Mouse (Mus musculus) C2C12 (cell line): ENCODE results near the gene Gprin1. TPM values are rescaled to one million over a fixed set of nuclear protein-coding genes. Genes with fewer than 3 reads are reported as not detected.

ENCODE experiments used
- H3K27me3 ChIP-seq: one replicate; pipeline ENCODE4 v1.6.1; 2011; ENCODE audit not compliant: control insufficient read depth, insufficient read depth, insufficient read length
- H3K36me3 ChIP-seq: one replicate; pipeline ENCODE4 v1.6.1; 2011; ENCODE audit not compliant: control insufficient read depth, insufficient read depth
- H3K4me3 ChIP-seq: one replicate; pipeline ENCODE4 v1.5.1; 2011; ENCODE audit warnings: mild to moderate bottlenecking, control low read depth; ENCODE audit not compliant: poor library complexity, insufficient read depth, severe bottlenecking
- H3K79me2 ChIP-seq: one replicate; pipeline ENCODE4 v1.6.1; 2011; ENCODE audit not compliant: control insufficient read depth, insufficient read depth
- H3K79me3 ChIP-seq: one replicate; pipeline ENCODE4 v1.6.1; 2011; ENCODE audit warnings: low read depth, control low read depth
- H3ac ChIP-seq: one replicate; pipeline ENCODE3; 2011; ENCODE audit warnings: low read depth; ENCODE audit not compliant: control insufficient read depth, insufficient read length
- CEBPB ChIP-seq: IDR thresholded peaks from one replicate; pipeline ENCODE4 v1.6.1; 2011; ENCODE audit warnings: low read depth, mild to moderate bottlenecking, control low read depth, moderate library complexity
- CTCF ChIP-seq: IDR thresholded peaks from one replicate; pipeline ENCODE4 v1.5.1; 2011; ENCODE audit not compliant: control insufficient read depth, insufficient read depth, insufficient read length
- FOSL1 ChIP-seq: IDR thresholded peaks from one replicate; pipeline ENCODE4 v1.8.0; 2011; ENCODE audit warnings: mild to moderate bottlenecking, low read length; ENCODE audit not compliant: poor library complexity, insufficient read depth, severe bottlenecking
- MAX ChIP-seq: IDR thresholded peaks from one replicate; pipeline ENCODE4 v1.6.1; 2011; ENCODE audit warnings: mild to moderate bottlenecking, control low read depth
- MYOD1 ChIP-seq: IDR thresholded peaks from one replicate; pipeline ENCODE4 v1.6.1; 2011; ENCODE audit warnings: low read depth; ENCODE audit not compliant: control insufficient read depth, insufficient read length
- MYOG ChIP-seq: IDR thresholded peaks from one replicate; pipeline ENCODE4 v1.6.1; 2011; ENCODE audit not compliant: control insufficient read depth, insufficient read length; ENCODE audit errors: extremely low read depth
- USF1 ChIP-seq: IDR thresholded peaks from one replicate; pipeline ENCODE4 v1.6.1; 2011; ENCODE audit warnings: low read depth, mild to moderate bottlenecking, control low read depth, moderate library complexity
- polyA plus RNA-seq: library from polyadenylated mRNA; unstranded; fragments of >200 nt; fragmentation: generic; extraction: Trizol; gene quantifications from one replicate; pipeline ENCODE4 v1.2.1, GENCODE M21; 2012; ENCODE audit warnings: missing spikeins

Gene Gprin1
- polyA plus RNA-seq, 1 experiment: 0.20 TPM

- H3K36me3 ChIP-seq: no peaks in the 10 kb centered on the region
- H3K4me3 ChIP-seq: peak overlapping the region; percentile 98
- peaks cover 4% of the 10 kb centered on the region for H3K27me3 ChIP-seq
- TF ChIP-seq MAX (no peak), CTCF (no peak), MYOD1 (no peak), USF1 (no peak), CEBPB (no peak), FOSL1 (no peak)
- peak overlapping the region; percentile 98 for H3ac ChIP-seq
- H3K79me2 ChIP-seq: peaks cover 53% of the 10 kb centered on the region
- peaks cover 46% of the 10 kb centered on the region for H3K79me3 ChIP-seq
Observed at GRCm38 (mm10) chr13:54692711-54693557, 56.7 kb downstream of the Gprin1 start.

- peaks cover 49% of the 10 kb centered on the region for H3K79me3 ChIP-seq
- H3ac ChIP-seq: no peak overlapping the region
- no peaks in the 10 kb centered on the region for H3K36me3 ChIP-seq
- H3K79me2 ChIP-seq: peaks cover 60% of the 10 kb centered on the region
- H3K27me3 ChIP-seq: no peaks in the 10 kb centered on the region
- TF ChIP-seq MAX: no peak
- TF ChIP-seq USF1: no peak
- no peak overlapping the region for H3K4me3 ChIP-seq
Observed at GRCm38 (mm10) chr13:54691737-54692136, 57.9 kb downstream of the Gprin1 start.

GRCm38 (mm10) chr13:54690151-54690740, 59.4 kb downstream of the Gprin1 start:
- Histone ChIP-seq H3ac (no peak overlapping the region), H3K79me2 (peaks cover 75% of the 10 kb centered on the region), H3K4me3 (no peak overlapping the region), H3K27me3 (no peaks in the 10 kb centered on the region), H3K79me3 (peaks cover 64% of the 10 kb centered on the region), H3K36me3 (no peaks in the 10 kb centered on the region)
- TF ChIP-seq CTCF (no peak), MYOG (no peak), USF1 (no peak), FOSL1 (no peak), MYOD1 (no peak), MAX (no peak), CEBPB (no peak)

GRCm38 (mm10) chr13:54687575-54688424, 61.9 kb downstream of the Gprin1 start:
- Histone ChIP-seq H3K27me3 (no peaks in the 10 kb centered on the region), H3K79me2 (peaks cover 90% of the 10 kb centered on the region), H3ac (peak overlapping the region; percentile 83), H3K79me3 (peaks cover 72% of the 10 kb centered on the region), H3K4me3 (peak overlapping the region; percentile 83), H3K36me3 (peaks cover 12% of the 10 kb centered on the region)
- TF ChIP-seq MAX (peak; percentile 57), USF1 (peak; percentile 87), CEBPB (no peak)

GRCm38 (mm10) chr13:54687096-54687495, 62.6 kb downstream of the Gprin1 start:
- Histone ChIP-seq H3K79me3 (peaks cover 65% of the 10 kb centered on the region), H3K4me3 (peak overlapping the region; percentile 83), H3K36me3 (peaks cover 15% of the 10 kb centered on the region), H3ac (peak overlapping the region; percentile 83), H3K27me3 (no peaks in the 10 kb centered on the region), H3K79me2 (peaks cover 83% of the 10 kb centered on the region)
- no peak for TF ChIP-seq MYOG
- peak; percentile 97 for TF ChIP-seq MAX
- no peak for TF ChIP-seq CEBPB

Other genes starting within 250 kb of the Gprin1 start
- gene Simc1, start 246.1 kb downstream of the Gprin1 start, polyA plus RNA-seq: 6.6 TPM
- 62.8 TPM for gene 4833439L19Rik, start 184.4 kb downstream of the Gprin1 start, polyA plus RNA-seq
- 24.8 TPM for gene Arl10, start 174.9 kb downstream of the Gprin1 start, polyA plus RNA-seq
- gene Nop16, start 159.8 kb downstream of the Gprin1 start, polyA plus RNA-seq: 87.4 TPM
- gene Higd2a, start 159.7 kb downstream of the Gprin1 start, polyA plus RNA-seq: 144 TPM
- 32.3 TPM for gene Cltb, start 138.5 kb downstream of the Gprin1 start, polyA plus RNA-seq
- gene Faf2, start 128.1 kb downstream of the Gprin1 start, polyA plus RNA-seq: 33.5 TPM
- 30.0 TPM for gene Rnf44, start 56.0 kb downstream of the Gprin1 start, polyA plus RNA-seq
- gene Cdhr2, start 48.4 kb downstream of the Gprin1 start, polyA plus RNA-seq: 0.01 TPM
- gene Sncb, start 16.7 kb upstream of the Gprin1 start, polyA plus RNA-seq: not detected
- not detected for gene Eif4e1b, start 34.1 kb upstream of the Gprin1 start, polyA plus RNA-seq
- gene Tspan17, start 39.5 kb upstream of the Gprin1 start, polyA plus RNA-seq: 26.6 TPM
- gene Unc5a, start 199.5 kb upstream of the Gprin1 start, polyA plus RNA-seq: 0.01 TPM